ENCODE assay signal across 27 mouse cellular contexts in the genomic region with DNA sequence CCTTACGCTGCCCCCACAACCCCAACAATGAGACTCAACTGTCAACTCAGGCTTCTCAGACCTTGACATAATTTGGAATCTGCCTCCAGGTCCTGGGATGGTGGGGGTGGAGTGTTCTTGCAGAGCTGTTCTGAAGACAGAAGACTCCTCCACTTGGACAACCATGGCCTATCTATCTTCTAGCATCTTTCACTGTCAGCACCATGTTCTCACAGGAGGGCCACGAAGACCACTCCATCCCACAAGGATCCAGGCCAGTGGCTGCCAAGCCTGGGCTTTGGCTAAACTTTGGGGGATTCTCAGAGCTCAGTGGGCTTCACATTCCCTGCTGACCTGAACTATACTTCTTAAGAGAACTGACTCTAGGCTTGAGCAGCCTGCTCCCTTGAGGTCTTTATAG. TPM values are rescaled to one million over a fixed set of nuclear protein-coding genes. Genes with fewer than 3 reads are reported as not detected.
DNase-seq lines count a peak whose midpoint lies in the region; ATAC-seq and TF ChIP-seq lines count a peak whose summit lies in the region.
"Had no signal": no experiment of that assay in that cellular context is flagged by ENCODE, and none has a peak within 500 bp of the region (broad histone marks: within the 10 kb centered on the region; RNA-seq: fewer than 3 reads in every experiment).

No protein-coding gene starts in this region.

- H3K9me3 ChIP-seq in liver, embryonic 15.5 days (replicated peaks) = no peaks in the 10 kb centered on the region
- H3K9me3 ChIP-seq in ES-Bruce4 (replicated peaks; ENCODE audit: control insufficient read depth, insufficient read depth, low read length, poor library complexity, severe bottlenecking) = no peaks in the 10 kb centered on the region
- H3K9me3 ChIP-seq: embryonic facial prominence, embryonic 12.5 days; G1E; heart, embryonic 10.5 days; hindbrain, embryonic 15.5 days; midbrain, embryonic 12.5 days; neural tube, embryonic 15.5 days had no signal

- H3K4me1 ChIP-seq in kidney, adult 2 months (ENCODE audit: control insufficient read depth, insufficient read depth, low read length) = peaks cover 94% of the 10 kb centered on the region
- peaks cover 94% of the 10 kb centered on the region for H3K4me1 ChIP-seq in liver, embryonic 15.5 days (replicated peaks)
- H3K4me1 ChIP-seq in ES-Bruce4 (ENCODE audit: control insufficient read depth, insufficient read depth, low read length) = peaks cover 21% of the 10 kb centered on the region
- peaks cover 84% of the 10 kb centered on the region for H3K4me1 ChIP-seq in brown adipose tissue, adult 24 weeks (ENCODE audit: control insufficient read depth, insufficient read depth, insufficient read length, low read length)

- H3K27ac ChIP-seq in kidney, adult 2 months (ENCODE audit: insufficient read depth, low read depth, low read length) = peak overlapping the region; percentile 96
- H3K27ac ChIP-seq in liver, embryonic 15.5 days (replicated peaks) = peak overlapping the region; percentile 57; the same call in 1 of the 2 replicates
- peak overlapping the region; percentile 90 for H3K27ac ChIP-seq in ES-Bruce4 (ENCODE audit: insufficient read depth, low read length)
- peak overlapping the region; percentile 88 for H3K27ac ChIP-seq in brown adipose tissue, adult 24 weeks (replicated peaks; ENCODE audit: low read depth, low read length)
- H3K27ac ChIP-seq: embryonic facial prominence, embryonic 12.5 days had no signal

- H3K4me2 ChIP-seq in liver, embryonic 15.5 days = no peak overlapping the region
- H3K4me2 ChIP-seq: embryonic facial prominence, embryonic 12.5 days; hindbrain, embryonic 15.5 days; midbrain, embryonic 12.5 days; neural tube, embryonic 15.5 days had no signal

- 89% methylated on average over 2 of the region's 2 CpGs for WGBS in kidney, adult 2 months
- WGBS in liver, embryonic 15.5 days (ENCODE audit: insufficient replicate concordance) = 86% methylated on average over 2 of the region's 2 CpGs

- no peak for TF ChIP-seq EP300 in ES-Bruce4 (IDR thresholded peaks at IDR 0.05; ENCODE audit: insufficient read depth, low read depth, low read length)

- TF ChIP-seq CTCF in kidney, adult 2 months (conservative IDR thresholded peaks at IDR 0.05; ENCODE audit: insufficient read depth, insufficient read length, low read depth, low read length) = no peak
- TF ChIP-seq CTCF in ES-Bruce4 (IDR thresholded peaks at IDR 0.05; ENCODE audit: low read depth, low read length) = no peak

- H3K9ac ChIP-seq in liver, embryonic 15.5 days = no peak overlapping the region
- H3K9ac ChIP-seq in ES-Bruce4 (ENCODE audit: low read depth, poor library complexity, severe bottlenecking) = no peak overlapping the region
- H3K9ac ChIP-seq: embryonic facial prominence, embryonic 12.5 days; forebrain, postnatal 0 days; hindbrain, embryonic 15.5 days; midbrain, embryonic 12.5 days; neural tube, embryonic 15.5 days had no signal

- H3K4me3 ChIP-seq in kidney, adult 2 months (ENCODE audit: insufficient read depth, low read depth, low read length) = no peak overlapping the region
- no peak overlapping the region for H3K4me3 ChIP-seq in liver, embryonic 15.5 days (replicated peaks)
- no peak overlapping the region for H3K4me3 ChIP-seq in ES-Bruce4 (ENCODE audit: low read depth, low read length)
- H3K4me3 ChIP-seq in brown adipose tissue, adult 24 weeks (ENCODE audit: insufficient read depth, low read depth, low read length) = no peak overlapping the region
- H3K4me3 ChIP-seq: embryonic facial prominence, embryonic 12.5 days; heart, embryonic 10.5 days; hindbrain, embryonic 15.5 days; left cerebral cortex, adult 2 months; midbrain, embryonic 12.5 days; neural tube, embryonic 15.5 days had no signal

- H3K27me3 ChIP-seq in kidney, adult 2 months (replicated peaks; ENCODE audit: control insufficient read depth, insufficient read depth, low read length) = no peaks in the 10 kb centered on the region
- H3K27me3 ChIP-seq in liver, embryonic 15.5 days = no peaks in the 10 kb centered on the region
- H3K27me3 ChIP-seq in ES-Bruce4 (ENCODE audit: control insufficient read depth, insufficient read depth, low read length, poor library complexity, severe bottlenecking) = no peaks in the 10 kb centered on the region
- H3K27me3 ChIP-seq: embryonic facial prominence, embryonic 12.5 days; hindbrain, embryonic 15.5 days; midbrain, embryonic 12.5 days; neural tube, embryonic 15.5 days; Patski had no signal

- ATAC-seq in liver, embryonic 15.5 days (ENCODE audit: insufficient read depth) = no peak
- ATAC-seq: forebrain, postnatal 0 days had no signal

- H3K36me3 ChIP-seq in kidney, adult 2 months (ENCODE audit: control insufficient read depth, insufficient read depth, low read length) = no peaks in the 10 kb centered on the region
- H3K36me3 ChIP-seq in liver, embryonic 15.5 days (replicated peaks) = 0 out of 2 replicates have a peak, but pooled peaks cover 3% of the 10 kb centered on the region
- no peaks in the 10 kb centered on the region for H3K36me3 ChIP-seq in ES-Bruce4 (ENCODE audit: control insufficient read depth, insufficient read depth, low read length, poor library complexity, severe bottlenecking)
- H3K36me3 ChIP-seq: embryonic facial prominence, embryonic 12.5 days; hindbrain, embryonic 15.5 days; neural tube, embryonic 15.5 days had no signal

- TF ChIP-seq POLR2A in kidney, adult 2 months (IDR thresholded peaks at IDR 0.05; ENCODE audit: low read depth, low read length) = no peak
- no peak for TF ChIP-seq POLR2A in ES-Bruce4 (IDR thresholded peaks at IDR 0.05; ENCODE audit: insufficient read depth, low read length)

- no peak for DNase-seq in kidney, adult 2 months
- DNase-seq in kidney, postnatal 10 days = no peak
- DNase-seq in liver = no peak
- no peak for DNase-seq in T-cell, adult 2 months (ENCODE audit: low spot score)
- DNase-seq: adrenal gland, adult 2 months; cerebellum, adult 2 months; cerebellum, postnatal 25 days; forebrain, postnatal 0 days; gastrocnemius, postnatal 36 days; right cerebral cortex, adult 18-20 months; thymus, postnatal 14 days had no signal

RNA-seq across cellular contexts. Expression of gene E030018B13Rik, which starts 1.8 kb away (rescaled TPM):
- polyA plus RNA-seq in kidney, adult 2 months (2012; rRNA removed) = not detected in 2 replicates
- polyA plus RNA-seq in liver, embryonic 15.5 days (2015; fragmentation: Nextera tagmentation; extraction: Ambion mirVana) = not detected in 2 replicates
- polyA plus RNA-seq in ES-Bruce4 (2011; ENCODE audit: insufficient read depth, insufficient read length, low read depth, missing spikeins) = not detected in 2 replicates
- polyA plus RNA-seq in brown adipose tissue, adult 24 weeks (2012; ENCODE audit: insufficient read depth, insufficient read length, missing spikeins) = not detected in 2 replicates
- polyA plus RNA-seq: adrenal gland, adult 2 months; cerebellum, adult 2 months; embryonic facial prominence, embryonic 12.5 days; forebrain, embryonic 11.5 days; forebrain, postnatal 0 days; G1E; hindbrain, embryonic 15.5 days; kidney, embryonic 16.5 days; limb, embryonic 14.5 days; lung, adult 2 months; midbrain, embryonic 12.5 days; neural tube, embryonic 15.5 days; Patski; small intestine, adult 2 months had no signal

RNA-seq across cellular contexts. Expression of gene Klf13, which starts 23.8 kb away (rescaled TPM):
- polyA plus RNA-seq in kidney, adult 2 months (2012; rRNA removed) = 30.6 and 31.2 TPM in 2 replicates
- 15.3 and 15.6 TPM in 2 replicates for polyA plus RNA-seq in liver, embryonic 15.5 days (2015; fragmentation: Nextera tagmentation; extraction: Ambion mirVana)
- polyA plus RNA-seq in ES-Bruce4 (2011; ENCODE audit: insufficient read depth, insufficient read length, low read depth, missing spikeins) = 36.5 and 38.2 TPM in 2 replicates
- polyA plus RNA-seq in brown adipose tissue, adult 24 weeks (2012; ENCODE audit: insufficient read depth, insufficient read length, missing spikeins) = 13.6 and 24.0 TPM in 2 replicates
